Mouse (Mus musculus) T-cell, adult 2 months (primary cell): ENCODE measurements around the gene E2f1.

Experiments
- DNase-seq: peaks from one replicate; pipeline ENCODE4 v3.0.0; 2022; ENCODE audit warnings: low spot score

E2f1 gene

GRCm38 (mm10) chr2:154569836-154570286 is at the start of gene E2f1:
Gene E2f1 (minus strand): TSS chr2:154569892.
- DNase-seq: peak; percentile 94

GRCm38 (mm10) chr2:154617061-154617460 is 47.4 kb upstream of the E2f1 start:
- DNase-seq: no peak

- peak; percentile 72 for DNase-seq
These were observed 46.0 kb upstream of the E2f1 start for GRCm38 (mm10) chr2:154615674-154616073.

- no peak for DNase-seq
These were observed 45.3 kb upstream of the E2f1 start for GRCm38 (mm10) chr2:154614841-154615576.

GRCm38 (mm10) chr2:154613118-154614115 is 43.7 kb upstream of the E2f1 start, which contains the start of the genes Zfp341 and 4930519P11Rik:
Gene Zfp341 (plus strand): TSS chr2:154613297.
Gene 4930519P11Rik (minus strand): TSS chr2:154613437.
- peak; percentile 89 for DNase-seq

GRCm38 (mm10) chr2:154609050-154609767 is 39.5 kb upstream of the E2f1 start:
- DNase-seq: no peak

- no peak for DNase-seq
These were observed 37.3 kb upstream of the E2f1 start for GRCm38 (mm10) chr2:154606965-154607364.

- DNase-seq: peak; percentile 48
These were observed 34.5 kb upstream of the E2f1 start for GRCm38 (mm10) chr2:154604156-154604555.

- DNase-seq: peak; percentile 96
These were observed 34.0 kb upstream of the E2f1 start, which contains the start of gene Pxmp4 for GRCm38 (mm10) chr2:154603638-154604153. Gene Pxmp4 (minus strand): TSS chr2:154603708.

GRCm38 (mm10) chr2:154603007-154603637 is 33.4 kb upstream of the E2f1 start:
- no peak for DNase-seq

GRCm38 (mm10) chr2:154601324-154601723 is 31.6 kb upstream of the E2f1 start:
- DNase-seq: no peak

GRCm38 (mm10) chr2:154600586-154600985 is 30.9 kb upstream of the E2f1 start:
- no peak for DNase-seq

GRCm38 (mm10) chr2:154597399-154597798 is 27.7 kb upstream of the E2f1 start:
- no peak for DNase-seq

GRCm38 (mm10) chr2:154595775-154596174 is 26.1 kb upstream of the E2f1 start:
- DNase-seq: no peak

GRCm38 (mm10) chr2:154593025-154593424 is 23.3 kb upstream of the E2f1 start:
- DNase-seq: peak; percentile 47

GRCm38 (mm10) chr2:154591239-154591638 is 21.5 kb upstream of the E2f1 start:
- no peak for DNase-seq

- no peak for DNase-seq
These were observed 19.4 kb upstream of the E2f1 start for GRCm38 (mm10) chr2:154589051-154589450.

GRCm38 (mm10) chr2:154586405-154586804 is 16.7 kb upstream of the E2f1 start:
- peak; percentile 20 for DNase-seq

- DNase-seq: no peak
These were observed 15.4 kb upstream of the E2f1 start for GRCm38 (mm10) chr2:154584931-154585601.
